Mouse (Mus musculus) liver, embryonic 11.5 days (tissue): Measurements from ENCODE around the gene Ank. TPM values are rescaled to one million over a fixed set of nuclear protein-coding genes. Genes with fewer than 3 reads are reported as not detected.

ENCODE experiments used
- ATAC-seq: fragments of 200-750 bp; cut with Nextera tagmentation; replicated peaks from 2 replicates; pipeline ENCODE4 v1.8.0; 2017; ENCODE audit warnings: moderate number of reproducible peaks, mild to moderate bottlenecking, moderate TSS enrichment, moderate library complexity; ENCODE audit not compliant: low FRiP score
- DNase-seq: peaks from one replicate; pipeline ENCODE4 v3.0.0-alpha.2; 2017; ENCODE audit warnings: low spot score
- H3K27ac ChIP-seq: fragments of 300-500 bp; sonication (generic); 2 replicates; pipeline ENCODE4 v1.5.1; 2014; ENCODE audit warnings: mild to moderate bottlenecking, low read depth, low read length, control low read depth
- H3K27me3 ChIP-seq: fragments of 300-500 bp; sonication (generic); replicated peaks from 2 replicates; pipeline ENCODE4 v1.6.1; 2014; ENCODE audit warnings: low read length, mixed read lengths; ENCODE audit not compliant: control insufficient read depth, insufficient read depth
- H3K36me3 ChIP-seq: fragments of 300-500 bp; sonication (generic); 2 replicates; pipeline ENCODE4 v1.6.1; 2014; ENCODE audit warnings: mild to moderate bottlenecking, low read length, moderate library complexity, mixed read lengths; ENCODE audit not compliant: control insufficient read depth, insufficient read depth
- H3K4me1 ChIP-seq: fragments of 300-500 bp; sonication (generic); replicated peaks from 2 replicates; pipeline ENCODE4 v1.6.1; 2014; ENCODE audit warnings: low read length, mixed read lengths; ENCODE audit not compliant: control insufficient read depth, insufficient read depth
- H3K4me2 ChIP-seq: fragments of 300-500 bp; sonication (generic); 2 replicates; pipeline ENCODE4 v1.6.1; 2014; ENCODE audit warnings: mild to moderate bottlenecking, control low read depth, moderate library complexity
- H3K4me3 ChIP-seq: fragments of 300-500 bp; sonication (generic); 2 replicates; pipeline ENCODE4 v1.5.1; 2014; ENCODE audit warnings: low read depth, low read length, control low read depth
- H3K9ac ChIP-seq: fragments of 300-500 bp; sonication (generic); 2 replicates; pipeline ENCODE4 v1.6.1; 2014; ENCODE audit warnings: low read depth, low read length, control low read depth
- H3K9me3 ChIP-seq: fragments of 300-500 bp; sonication (generic); 2 replicates; pipeline ENCODE4 v1.6.1; 2016; ENCODE audit warnings: low read length, inconsistent platforms, mixed read lengths; ENCODE audit not compliant: control insufficient read depth
- WGBS: fragments of 180-500 bp; shearing (Covaris S2); extraction: QIAGEN DNeasy Blood & Tissue Kit; methylation state at CpG from one replicate; pipeline ENCODE4 v1.1.7; 2014; 5-methylcytosine and 5-hydroxymethylcytosine counted together
- polyA plus RNA-seq: library from polyadenylated mRNA; unstranded; fragments of >200 nt; fragmentation: Nextera tagmentation; extraction: Ambion mirVana; gene quantifications from 2 replicates; pipeline ENCODE4 v1.2.1, GENCODE M21; 2014

Ank gene
- polyA plus RNA-seq, 1 experiment from 2014 or later = 13.1 TPM

DNA sequence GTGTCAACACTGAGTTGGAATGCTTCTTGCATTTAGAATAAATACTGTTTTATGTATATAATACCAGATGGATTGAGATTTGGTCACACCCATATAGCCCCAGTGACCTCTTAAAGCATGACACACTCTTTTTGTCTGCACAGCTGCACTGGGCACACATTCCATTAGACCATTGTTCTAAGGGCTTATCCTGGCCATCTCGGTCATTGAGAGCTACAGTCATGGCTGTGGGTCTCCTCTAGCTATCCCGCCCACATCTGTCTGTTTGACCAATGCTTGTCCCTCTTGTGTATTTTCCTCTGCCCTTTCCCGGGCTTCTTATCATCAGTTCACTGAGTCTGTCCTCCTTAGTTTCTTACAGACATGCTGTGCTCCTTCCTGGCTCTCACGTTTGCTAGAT lies 63.5 kb downstream of the Ank start:
- no peak for DNase-seq
- WGBS = 49% methylated on average over 4 of the region's 4 CpGs
- H3K4me3 ChIP-seq = no peak overlapping the region
- no peaks in the 10 kb centered on the region for H3K9me3 ChIP-seq
- ATAC-seq = no peak
- H3K4me1 ChIP-seq = no peaks in the 10 kb centered on the region
- H3K9ac ChIP-seq = no peak overlapping the region
- no peaks in the 10 kb centered on the region for H3K27me3 ChIP-seq
- H3K36me3 ChIP-seq = no peaks in the 10 kb centered on the region
- H3K4me2 ChIP-seq = no peak overlapping the region
- H3K27ac ChIP-seq = no peak overlapping the region

DNA sequence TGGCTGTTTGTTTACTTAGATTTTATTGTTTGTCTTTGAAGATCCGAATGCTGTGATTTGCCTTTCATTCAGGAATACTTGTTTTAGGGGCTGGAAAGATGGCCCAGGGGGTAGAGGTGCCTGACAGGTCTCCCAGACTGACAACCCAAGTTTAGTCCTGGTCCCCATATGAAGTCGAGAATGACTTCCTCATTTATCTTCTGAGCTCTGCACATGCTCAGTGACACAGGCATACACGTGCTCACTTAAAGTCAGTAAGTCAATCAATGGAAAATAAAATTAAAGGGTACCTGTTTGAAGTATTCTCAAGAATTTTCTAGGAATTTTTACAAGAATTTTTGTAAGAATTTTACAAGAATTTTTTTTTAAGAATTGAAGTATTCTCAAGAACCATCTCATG lies 66.6 kb downstream of the Ank start:
- no peaks in the 10 kb centered on the region for H3K27me3 ChIP-seq
- no peak overlapping the region for H3K9ac ChIP-seq
- H3K27ac ChIP-seq = no peak overlapping the region
- whole genome bisulfite sequencing = 50% methylated on average over 3 of the region's 3 CpGs
- H3K9me3 ChIP-seq = no peaks in the 10 kb centered on the region
- no peak overlapping the region for H3K4me3 ChIP-seq
- H3K4me1 ChIP-seq = no peaks in the 10 kb centered on the region; the same call in 1 of the 2 replicates
- no peak for DNase-seq
- H3K36me3 ChIP-seq = no peaks in the 10 kb centered on the region
- H3K4me2 ChIP-seq = no peak overlapping the region
- no peak for ATAC-seq

DNA sequence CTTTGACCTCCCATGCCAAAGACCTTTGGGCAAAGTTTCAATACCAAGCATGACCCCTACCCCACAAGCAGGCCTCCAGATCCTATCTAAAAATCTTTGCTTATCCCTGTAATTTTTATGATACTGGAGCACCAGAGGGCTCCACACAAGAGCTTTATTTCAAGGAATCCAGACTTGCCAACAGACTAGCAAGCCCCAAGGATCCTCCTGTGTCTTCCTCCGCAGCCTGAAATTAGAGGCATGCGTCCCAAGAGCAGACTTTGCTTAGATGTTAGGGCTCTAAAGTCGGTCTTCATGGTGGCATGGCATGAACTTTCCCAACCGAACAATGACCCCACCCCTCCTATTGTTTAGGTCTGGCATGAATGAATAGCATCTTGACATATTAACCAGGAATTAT lies 69.2 kb downstream of the Ank start:
- Histone ChIP-seq H3K36me3 (no peaks in the 10 kb centered on the region), H3K4me1 (no peaks in the 10 kb centered on the region; the same call in 1 of the 2 replicates), H3K9me3 (no peaks in the 10 kb centered on the region), H3K27me3 (no peaks in the 10 kb centered on the region), H3K4me2 (no peak overlapping the region), H3K9ac (no peak overlapping the region), H3K4me3 (no peak overlapping the region), H3K27ac (no peak overlapping the region)
- ATAC-seq = no peak
- 92% methylated on average over 4 of the region's 4 CpGs for WGBS
- no peak for DNase-seq

DNA sequence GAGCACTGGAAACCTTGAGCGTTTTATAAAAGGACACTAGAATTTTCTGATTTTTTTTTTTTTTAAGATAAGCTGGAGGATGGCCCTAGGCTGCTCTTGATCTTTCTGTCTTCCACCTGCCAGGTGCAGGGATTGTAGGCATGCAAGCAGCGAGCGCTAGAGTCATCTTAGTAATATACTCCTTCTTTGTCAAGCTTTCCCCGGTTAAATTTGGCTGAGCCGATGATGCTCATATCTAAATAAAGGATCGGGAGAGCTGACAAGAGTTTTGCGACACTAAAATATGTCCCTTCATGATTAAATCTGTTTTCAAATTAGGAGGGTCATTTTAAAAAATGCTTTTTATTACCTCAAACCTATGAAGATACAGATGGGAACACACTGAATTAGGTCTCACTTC lies 69.7 kb downstream of the Ank start:
- Histone ChIP-seq H3K4me1 (no peaks in the 10 kb centered on the region; the same call in 1 of the 2 replicates), H3K9ac (no peak overlapping the region), H3K27ac (no peak overlapping the region), H3K4me3 (no peak overlapping the region), H3K27me3 (no peaks in the 10 kb centered on the region), H3K9me3 (no peaks in the 10 kb centered on the region), H3K36me3 (no peaks in the 10 kb centered on the region), H3K4me2 (no peak overlapping the region)
- no peak for DNase-seq
- no peak for ATAC-seq
- 90% methylated on average over 7 of the region's 7 CpGs for WGBS

DNA sequence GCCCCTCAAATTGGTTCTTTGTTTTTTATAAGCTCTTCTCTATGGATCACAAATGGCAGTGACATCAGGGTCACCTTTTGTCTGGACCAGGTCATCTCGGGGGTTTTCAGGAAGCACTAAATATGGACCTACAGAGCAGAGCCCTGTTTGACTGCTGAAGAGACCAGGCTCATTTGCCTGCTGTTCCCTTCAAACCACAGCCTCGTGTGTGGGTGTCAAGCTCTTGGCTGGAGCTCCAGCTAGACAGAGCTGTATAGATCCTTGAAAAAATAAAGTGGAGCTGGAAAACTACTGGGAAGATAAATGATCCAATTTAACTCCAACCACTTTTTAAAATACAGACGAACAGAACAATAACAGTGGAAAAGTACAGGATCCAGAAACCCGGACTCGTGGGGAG lies 70.3 kb downstream of the Ank start:
- no peaks in the 10 kb centered on the region for H3K27me3 ChIP-seq
- ATAC-seq = no peak
- no peak overlapping the region for H3K4me2 ChIP-seq
- DNase-seq = no peak
- H3K4me1 ChIP-seq = no peaks in the 10 kb centered on the region; the same call in 1 of the 2 replicates
- no peaks in the 10 kb centered on the region for H3K9me3 ChIP-seq
- no peaks in the 10 kb centered on the region for H3K36me3 ChIP-seq
- no peak overlapping the region for H3K4me3 ChIP-seq
- WGBS = 53% methylated on average over 5 of the region's 5 CpGs
- no peak overlapping the region for H3K9ac ChIP-seq
- no peak overlapping the region for H3K27ac ChIP-seq

DNA sequence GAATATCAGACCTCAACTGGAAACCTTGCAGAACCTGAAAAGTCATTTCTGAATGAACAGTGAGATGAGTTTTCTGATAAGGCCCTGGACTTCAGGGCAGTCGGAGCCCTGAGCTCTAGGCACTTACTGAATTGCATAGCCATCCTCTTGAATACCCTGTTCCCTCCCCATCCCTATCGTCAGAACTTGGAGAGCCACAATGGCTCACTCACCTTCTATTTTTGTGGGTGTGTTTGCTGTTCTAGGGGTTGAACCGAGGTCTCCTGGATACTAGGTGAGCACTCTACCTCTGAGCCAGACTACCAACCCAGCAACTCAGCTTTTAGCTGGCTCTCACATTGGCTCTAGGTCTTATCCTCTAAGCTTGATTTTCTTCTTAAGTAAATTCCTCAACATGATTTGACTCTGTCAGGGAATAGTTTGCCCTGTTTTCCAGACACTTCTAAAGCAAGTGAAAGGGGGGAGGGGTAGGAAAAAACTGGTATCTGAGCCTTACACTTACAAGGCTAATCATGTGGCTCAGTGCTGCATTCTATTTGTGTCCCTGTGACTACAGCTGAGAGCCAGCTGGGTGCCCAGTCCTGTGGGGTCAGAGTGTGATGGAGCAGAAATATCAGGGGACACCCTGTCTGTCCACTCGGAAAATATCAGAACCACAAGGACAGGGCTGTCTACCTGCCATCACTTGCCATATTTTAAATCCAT lies 71.2 kb downstream of the Ank start:
- Histone ChIP-seq H3K9ac (no peak overlapping the region), H3K4me3 (no peak overlapping the region), H3K9me3 (no peaks in the 10 kb centered on the region), H3K27ac (no peak overlapping the region), H3K36me3 (no peaks in the 10 kb centered on the region), H3K27me3 (no peaks in the 10 kb centered on the region), H3K4me2 (no peak overlapping the region), H3K4me1 (no peaks in the 10 kb centered on the region; the same call in 1 of the 2 replicates)
- no peak for ATAC-seq
- WGBS = 58% methylated on average over 4 of the region's 4 CpGs
- DNase-seq = no peak

DNA sequence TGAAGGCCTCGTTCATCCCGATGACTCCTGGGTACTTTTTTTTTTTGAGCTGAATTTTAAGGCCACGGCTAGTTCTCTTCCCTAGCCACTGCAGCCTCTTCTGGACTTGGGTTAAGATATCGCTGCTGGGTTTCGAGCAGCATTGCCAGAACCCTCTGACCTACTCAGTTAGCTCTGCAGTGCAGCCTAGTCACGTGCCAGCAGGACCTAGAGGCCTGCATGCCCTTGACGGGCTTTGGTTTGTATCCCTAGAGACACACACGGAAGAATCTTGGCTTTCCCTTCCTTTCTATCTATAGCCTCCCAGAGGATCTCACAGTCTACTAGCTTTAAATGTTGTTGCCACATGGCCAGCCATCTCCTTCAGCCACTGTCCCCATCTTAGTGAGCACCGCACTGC lies 73.3 kb downstream of the Ank start:
- 88% methylated on average over 9 of the region's 9 CpGs for WGBS
- no peaks in the 10 kb centered on the region; the same call in 1 of the 2 replicates for H3K4me1 ChIP-seq
- DNase-seq = no peak
- H3K27me3 ChIP-seq = no peaks in the 10 kb centered on the region
- no peak for ATAC-seq
- no peak overlapping the region for H3K9ac ChIP-seq
- H3K4me2 ChIP-seq = no peak overlapping the region
- H3K27ac ChIP-seq = no peak overlapping the region
- no peak overlapping the region for H3K4me3 ChIP-seq
- no peaks in the 10 kb centered on the region for H3K9me3 ChIP-seq
- H3K36me3 ChIP-seq = no peaks in the 10 kb centered on the region

DNA sequence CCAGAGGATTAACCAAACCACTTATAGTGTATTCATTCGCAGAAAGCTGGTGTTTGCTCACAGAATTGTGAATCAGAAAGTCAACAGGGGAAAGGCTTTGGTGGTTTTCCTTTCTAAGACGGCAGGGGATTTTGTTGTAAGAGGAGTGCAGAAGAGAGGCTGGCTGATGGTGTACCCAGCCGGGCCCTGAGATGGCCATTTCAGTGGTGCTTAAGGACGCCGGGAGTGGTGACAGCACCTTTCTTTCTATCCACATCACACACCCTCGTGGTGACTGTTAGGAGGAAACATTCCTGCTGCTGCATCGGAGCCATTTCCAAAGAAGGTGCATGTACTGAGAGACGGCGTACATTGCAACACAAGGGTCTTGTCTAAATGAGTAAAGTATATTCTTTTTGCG lies 78.7 kb downstream of the Ank start:
- H3K36me3 ChIP-seq = no peaks in the 10 kb centered on the region
- H3K4me3 ChIP-seq = no peak overlapping the region
- no peak for ATAC-seq
- peaks cover 10% of the 10 kb centered on the region for H3K4me1 ChIP-seq
- no peaks in the 10 kb centered on the region for H3K27me3 ChIP-seq
- no peaks in the 10 kb centered on the region for H3K9me3 ChIP-seq
- no peak overlapping the region for H3K27ac ChIP-seq
- no peak overlapping the region for H3K9ac ChIP-seq
- DNase-seq = no peak
- WGBS = 86% methylated on average over 10 of the region's 10 CpGs
- H3K4me2 ChIP-seq = no peak overlapping the region

DNA sequence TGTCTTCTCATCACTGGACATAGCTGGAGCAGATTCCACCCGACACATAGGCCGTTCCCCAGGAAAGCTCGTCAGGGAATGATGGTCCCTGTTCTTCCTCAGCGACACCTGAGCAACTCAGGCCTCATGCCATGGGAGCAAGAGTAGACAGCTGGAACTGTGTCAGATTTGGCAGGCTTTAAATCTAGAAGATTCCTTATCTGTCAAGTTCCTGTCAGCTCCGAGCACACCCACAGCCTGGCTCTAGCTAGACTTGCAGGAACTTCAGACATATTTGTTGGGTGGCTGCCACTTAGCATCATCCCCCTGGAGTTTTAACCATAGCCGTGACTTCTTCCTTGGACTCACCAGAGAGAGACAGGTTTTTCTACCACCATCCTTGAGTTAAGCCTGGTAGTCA lies 81.6 kb downstream of the Ank start:
- H3K27me3 ChIP-seq = no peaks in the 10 kb centered on the region
- H3K4me3 ChIP-seq = no peak overlapping the region
- H3K4me1 ChIP-seq = peaks cover 13% of the 10 kb centered on the region
- no peak overlapping the region for H3K9ac ChIP-seq
- no peak for DNase-seq
- ATAC-seq = no peak
- H3K27ac ChIP-seq = no peak overlapping the region
- no peaks in the 10 kb centered on the region for H3K36me3 ChIP-seq
- H3K9me3 ChIP-seq = no peaks in the 10 kb centered on the region
- WGBS = 82% methylated on average over 6 of the region's 6 CpGs
- H3K4me2 ChIP-seq = no peak overlapping the region
